Mouse (Mus musculus) erythroblast, embryonic 14.5 days (primary cell): ENCODE results near the gene Cped1.

ENCODE experiments used
- GATA1 ChIP-seq: IDR thresholded peaks from 2 replicates; pipeline ENCODE4 v1.6.1; 2012; ENCODE audit warnings: low read length, inconsistent platforms, mixed read lengths
- TAL1 ChIP-seq: IDR thresholded peaks from 3 replicates; pipeline ENCODE4 v1.6.1; 2012; ENCODE audit warnings: low read length, inconsistent platforms, mixed read lengths

GRCm38 (mm10) chr6:22102752-22103151 is 117.0 kb downstream of the Cped1 start:
- TF ChIP-seq GATA1 (no peak), TAL1 (no peak)
